Mouse (Mus musculus): ENCODE measurements at regions not wholly inside any gene's neighbourhood (a gene's known extent, or its start where the extent isn't known, plus 50 kb on each side); places are given as distances from the start of the nearest gene placed in this dataset.

DNA sequence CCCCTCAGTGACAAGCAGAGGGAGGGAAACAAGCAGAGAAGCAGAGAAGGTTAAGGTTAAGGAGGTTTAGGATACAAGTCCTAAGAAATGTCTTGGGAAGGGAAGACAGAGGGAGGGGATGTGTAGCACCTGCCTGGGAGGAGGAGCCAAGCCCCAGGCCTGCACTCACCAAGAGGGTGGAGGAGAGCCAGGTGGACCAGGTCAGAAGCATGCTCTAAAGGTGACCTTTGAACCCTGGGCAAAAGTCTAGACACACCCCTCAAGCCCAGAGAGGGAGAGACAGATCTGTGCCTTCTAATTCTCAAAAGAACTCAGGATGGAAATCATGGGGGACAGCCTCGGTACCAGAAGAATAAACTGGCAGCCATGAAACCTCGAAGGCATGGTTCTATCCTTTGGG lies 54.4 kb upstream of the Calm2 start:
- Histone ChIP-seq H3K4me2 (no peak overlapping the region), H3K36me3 (no peaks in the 10 kb centered on the region), H3K9ac (replicated peaks) (no peak overlapping the region), H3K9me3 (no peaks in the 10 kb centered on the region), H3K27ac (no peak overlapping the region), H3K27me3 (0 out of 2 replicates have a peak, but pooled peaks cover 4% of the 10 kb centered on the region), H3K4me3 (replicated peaks) (no peak overlapping the region), H3K4me1 (replicated peaks) (peaks cover 21% of the 10 kb centered on the region)
- no peak for ATAC-seq (ENCODE audit: insufficient number of reproducible peaks, insufficient read depth, low FRiP score, low TSS enrichment, low read depth)
- 23% methylated on average over 2 of the region's 2 CpGs for WGBS

DNA sequence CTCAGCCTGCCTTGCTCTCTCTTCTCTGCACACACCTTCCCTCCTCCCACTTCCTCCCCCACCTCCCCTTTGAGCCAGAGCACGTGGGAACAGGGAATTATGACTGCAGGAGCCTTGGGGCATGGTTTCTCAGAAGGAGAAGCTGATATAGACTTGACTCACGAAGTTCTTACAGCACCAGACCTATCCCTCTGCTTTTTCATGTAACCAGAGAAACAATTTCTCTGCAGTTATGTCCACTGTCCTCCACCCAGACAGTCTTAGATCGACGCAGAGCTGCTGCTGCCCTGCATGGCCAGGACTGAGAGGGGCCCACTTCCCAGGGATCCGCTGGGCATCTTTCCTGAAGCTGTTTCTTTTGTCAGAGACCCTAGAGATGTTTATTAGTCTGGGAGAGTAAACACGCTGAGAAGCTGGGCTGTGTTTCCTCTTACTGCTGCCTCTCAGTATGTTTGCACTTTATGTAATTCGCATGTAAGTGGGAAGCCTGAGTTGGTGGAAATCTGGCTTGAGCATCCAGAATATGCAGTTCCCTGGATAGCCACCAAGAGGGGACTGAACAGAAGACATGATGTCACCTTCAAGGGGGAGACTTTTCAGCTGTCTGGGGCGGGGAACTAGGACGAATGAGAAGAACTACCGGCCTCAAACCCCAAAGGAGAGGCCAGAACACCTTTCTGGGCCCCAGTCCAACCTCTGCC lies 55.1 kb upstream of the Calm2 start:
- Histone ChIP-seq H3K9ac (replicated peaks) (no peak overlapping the region), H3K4me3 (replicated peaks) (no peak overlapping the region), H3K27ac (peak overlapping the region; percentile 62), H3K9me3 (no peaks in the 10 kb centered on the region), H3K4me1 (replicated peaks) (peaks cover 21% of the 10 kb centered on the region), H3K36me3 (no peaks in the 10 kb centered on the region), H3K4me2 (no peak overlapping the region), H3K27me3 (0 out of 2 replicates have a peak, but pooled peaks cover 4% of the 10 kb centered on the region)
- ATAC-seq (ENCODE audit: insufficient number of reproducible peaks, insufficient read depth, low FRiP score, low TSS enrichment, low read depth) = 0 out of 2 replicates have a peak, but pooled peaks have one; percentile 18
- WGBS = 24% methylated on average over 10 of the region's 10 CpGs

DNA sequence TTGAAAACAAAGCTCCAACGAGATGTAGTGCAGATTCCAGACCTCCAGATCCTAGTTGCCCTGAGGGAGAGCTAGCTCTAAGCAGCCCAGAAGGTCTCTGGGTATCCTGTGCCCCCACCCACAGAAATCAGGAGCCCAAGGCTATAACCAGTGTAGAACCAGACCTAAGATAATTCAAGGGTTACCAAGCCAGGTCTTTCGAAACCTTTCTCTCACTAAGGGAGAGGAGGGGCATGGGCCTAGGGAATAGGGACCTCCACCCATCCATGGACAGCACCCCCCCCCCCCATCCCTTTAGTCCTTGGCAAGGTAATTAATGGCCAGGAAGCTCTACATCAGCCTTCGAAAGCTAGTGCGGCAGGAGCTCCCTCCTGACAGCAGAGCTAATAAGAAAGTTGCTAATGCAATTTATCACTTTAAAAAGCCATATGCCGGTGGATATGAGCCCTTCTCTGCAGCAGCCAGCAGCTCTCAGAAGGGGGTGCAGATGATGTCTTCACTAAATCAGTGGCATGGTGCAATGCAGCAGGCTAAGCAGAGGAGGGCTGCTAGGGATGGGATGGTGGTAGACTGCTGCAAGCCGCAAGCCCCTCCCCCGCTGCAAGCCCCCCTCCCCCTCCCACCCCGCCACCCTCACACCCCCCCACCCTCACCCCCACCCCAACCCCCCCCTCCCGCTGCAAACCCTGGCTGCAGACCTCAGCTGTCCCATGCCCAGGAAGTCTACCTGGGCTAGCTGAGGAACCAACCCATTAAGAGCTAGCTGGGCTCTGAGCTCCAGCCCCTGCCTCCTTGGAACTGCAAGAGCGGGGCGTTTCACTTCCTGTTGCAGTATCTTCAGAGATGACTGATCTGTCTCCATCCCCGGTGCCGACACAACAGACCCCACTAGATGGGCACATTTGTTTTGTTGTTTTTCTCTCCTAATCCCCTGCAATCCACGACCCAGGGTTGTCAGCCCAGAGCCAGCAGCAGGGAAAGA lies 55.9 kb upstream of the Calm2 start:
- ATAC-seq (ENCODE audit: insufficient number of reproducible peaks, insufficient read depth, low FRiP score, low TSS enrichment, low read depth) = peak; percentile 57; the same call in 1 of the 2 replicates
- H3K9ac ChIP-seq (replicated peaks) = no peak overlapping the region
- WGBS = 11% methylated on average over 13 of the region's 14 CpGs
- H3K9me3 ChIP-seq = no peaks in the 10 kb centered on the region
- no peak overlapping the region for H3K4me3 ChIP-seq (replicated peaks)
- 0 out of 2 replicates have a peak, but pooled peaks cover 4% of the 10 kb centered on the region for H3K27me3 ChIP-seq
- peak overlapping the region; percentile 31 for H3K4me2 ChIP-seq
- peak overlapping the region; percentile 62; the same call in 1 of the 2 replicates for H3K27ac ChIP-seq
- no peaks in the 10 kb centered on the region for H3K36me3 ChIP-seq
- H3K4me1 ChIP-seq (replicated peaks) = peaks cover 21% of the 10 kb centered on the region

DNA sequence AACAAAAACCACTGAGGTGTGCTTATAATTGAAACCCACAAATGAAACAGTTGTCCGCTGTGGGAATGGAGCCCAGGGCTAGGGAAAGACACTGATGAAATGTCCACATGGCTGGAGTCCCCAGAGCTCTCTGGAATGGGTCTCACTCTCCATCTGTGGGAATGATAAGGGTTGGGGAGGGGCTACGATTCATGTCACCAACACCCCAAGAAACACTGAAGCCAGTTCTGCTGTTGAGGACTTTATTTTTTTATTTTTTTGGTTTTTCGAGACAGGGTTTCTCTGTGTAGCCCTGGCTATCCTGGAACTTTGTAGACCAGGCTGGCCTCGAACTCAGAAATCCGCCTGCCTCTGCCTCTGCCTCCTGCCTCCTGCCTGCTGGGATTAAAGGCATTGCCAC lies 56.8 kb upstream of the Calm2 start:
- Histone ChIP-seq H3K4me3 (replicated peaks) (no peak overlapping the region), H3K9ac (replicated peaks) (no peak overlapping the region), H3K27me3 (0 out of 2 replicates have a peak, but pooled peaks cover 6% of the 10 kb centered on the region), H3K4me1 (replicated peaks) (peaks cover 29% of the 10 kb centered on the region), H3K9me3 (no peaks in the 10 kb centered on the region), H3K27ac (no peak overlapping the region), H3K4me2 (no peak overlapping the region), H3K36me3 (no peaks in the 10 kb centered on the region)
- ATAC-seq (ENCODE audit: insufficient number of reproducible peaks, insufficient read depth, low FRiP score, low TSS enrichment, low read depth) = no peak
- WGBS = 84% methylated on average over 5 of the region's 5 CpGs

DNA sequence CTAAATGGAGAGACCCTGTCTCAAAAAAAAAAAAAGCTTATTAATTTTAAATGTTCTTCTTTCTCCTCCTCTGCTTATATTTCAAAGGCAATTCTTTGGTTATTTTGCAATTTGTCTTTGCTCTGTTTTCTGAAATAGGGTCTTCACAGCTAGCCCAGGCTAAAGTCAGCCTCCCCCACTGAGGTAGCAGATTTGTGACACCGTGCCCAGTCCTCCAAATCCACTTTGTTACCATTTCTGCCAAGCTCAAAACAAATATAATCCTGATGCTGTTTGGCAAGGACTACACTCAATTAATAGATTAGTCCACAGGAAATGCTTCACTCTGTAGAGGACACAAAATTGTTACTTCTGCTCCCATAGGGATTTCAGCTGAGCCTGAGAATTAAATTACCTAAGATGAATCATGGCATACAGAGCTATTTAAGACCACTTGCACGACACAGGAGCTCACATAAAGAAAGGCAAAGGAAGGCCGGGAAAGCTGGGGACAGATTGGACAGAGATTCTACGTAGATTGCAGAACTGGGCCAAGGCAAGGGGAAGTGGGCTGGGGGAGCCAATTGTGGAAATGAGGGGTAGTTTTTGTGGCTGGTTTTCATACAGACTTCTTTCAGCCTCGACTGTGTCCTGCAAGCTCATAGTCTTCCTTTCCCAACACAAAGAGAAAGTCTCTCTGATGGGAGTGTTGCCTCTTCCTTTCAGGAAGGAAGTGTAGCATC lies 58.4 kb upstream of the Calm2 start:
- Histone ChIP-seq H3K27me3 (peaks cover 14% of the 10 kb centered on the region; the same call in 1 of the 2 replicates), H3K4me2 (no peak overlapping the region), H3K27ac (no peak overlapping the region), H3K9me3 (no peaks in the 10 kb centered on the region), H3K9ac (replicated peaks) (no peak overlapping the region), H3K36me3 (no peaks in the 10 kb centered on the region), H3K4me3 (replicated peaks) (no peak overlapping the region), H3K4me1 (replicated peaks) (peaks cover 32% of the 10 kb centered on the region)
- 73% methylated on average over 5 of the region's 5 CpGs for WGBS
- no peak for ATAC-seq (ENCODE audit: insufficient number of reproducible peaks, insufficient read depth, low FRiP score, low TSS enrichment, low read depth)

DNA sequence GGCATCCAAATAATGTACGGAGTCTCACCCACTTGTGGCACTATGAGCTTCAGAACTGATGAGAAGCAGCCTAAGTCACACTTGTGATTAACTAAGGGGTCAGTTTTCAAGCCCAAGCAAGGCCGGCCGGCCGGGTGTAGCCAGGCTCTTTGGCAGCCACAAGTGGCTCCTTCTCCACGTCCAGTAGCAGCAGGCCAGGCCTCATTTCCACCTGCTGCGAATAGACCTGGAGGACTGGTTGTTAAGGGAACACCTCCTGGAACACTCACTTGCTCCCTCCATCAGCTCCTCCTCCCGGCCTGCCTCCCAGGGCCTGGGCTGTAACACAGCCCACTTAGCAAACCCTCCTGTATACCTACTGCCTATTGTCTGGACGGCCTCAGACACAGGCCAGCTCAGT lies 61.1 kb upstream of the Calm2 start:
- Histone ChIP-seq H3K27ac (no peak overlapping the region), H3K4me1 (replicated peaks) (peaks cover 22% of the 10 kb centered on the region), H3K9ac (replicated peaks) (no peak overlapping the region), H3K4me2 (no peak overlapping the region), H3K4me3 (replicated peaks) (no peak overlapping the region), H3K36me3 (no peaks in the 10 kb centered on the region), H3K27me3 (peaks cover 11% of the 10 kb centered on the region; the same call in 1 of the 2 replicates), H3K9me3 (no peaks in the 10 kb centered on the region)
- 41% methylated on average over 8 of the region's 8 CpGs for WGBS
- no peak for ATAC-seq (ENCODE audit: insufficient number of reproducible peaks, insufficient read depth, low FRiP score, low TSS enrichment, low read depth)

DNA sequence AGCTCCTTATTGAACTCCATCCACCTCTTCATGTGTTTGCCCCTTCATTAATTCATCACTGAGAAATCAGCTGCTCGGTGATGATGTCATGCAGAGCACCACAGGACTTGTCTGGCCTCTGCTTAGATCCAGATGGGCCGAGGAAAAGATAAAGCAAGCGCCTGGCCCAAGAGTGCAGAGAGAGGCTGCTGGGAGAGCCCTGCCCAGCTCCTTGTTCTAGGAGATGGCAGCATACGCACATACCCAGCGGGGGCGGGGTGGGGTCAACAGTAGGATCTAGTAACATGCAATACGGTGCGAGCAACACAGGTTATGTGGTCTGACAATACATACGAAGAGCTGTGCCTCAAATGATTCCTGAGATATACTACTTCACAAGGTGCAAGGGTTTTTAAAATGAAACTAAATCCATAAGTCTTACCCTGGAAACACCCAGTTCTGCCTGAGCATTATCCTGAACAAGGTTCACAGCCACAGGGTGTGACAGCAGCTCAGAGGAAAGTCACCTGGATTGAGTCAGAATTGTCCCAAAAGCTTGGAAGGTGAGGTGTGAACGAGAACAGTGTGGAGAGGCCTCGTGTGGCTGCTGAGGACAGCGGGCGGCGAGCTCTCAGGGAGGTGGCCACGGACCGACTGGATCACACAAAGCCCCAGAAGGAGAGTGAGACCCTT lies 62.0 kb upstream of the Calm2 start:
- Histone ChIP-seq H3K4me3 (replicated peaks) (no peak overlapping the region), H3K4me1 (replicated peaks) (peaks cover 17% of the 10 kb centered on the region; the same call in 1 of the 2 replicates), H3K36me3 (no peaks in the 10 kb centered on the region), H3K27me3 (peaks cover 11% of the 10 kb centered on the region; the same call in 1 of the 2 replicates), H3K9ac (replicated peaks) (no peak overlapping the region), H3K4me2 (no peak overlapping the region), H3K9me3 (no peaks in the 10 kb centered on the region), H3K27ac (no peak overlapping the region)
- no peak for ATAC-seq (ENCODE audit: insufficient number of reproducible peaks, insufficient read depth, low FRiP score, low TSS enrichment, low read depth)
- 76% methylated on average over 16 of the region's 16 CpGs for WGBS

DNA sequence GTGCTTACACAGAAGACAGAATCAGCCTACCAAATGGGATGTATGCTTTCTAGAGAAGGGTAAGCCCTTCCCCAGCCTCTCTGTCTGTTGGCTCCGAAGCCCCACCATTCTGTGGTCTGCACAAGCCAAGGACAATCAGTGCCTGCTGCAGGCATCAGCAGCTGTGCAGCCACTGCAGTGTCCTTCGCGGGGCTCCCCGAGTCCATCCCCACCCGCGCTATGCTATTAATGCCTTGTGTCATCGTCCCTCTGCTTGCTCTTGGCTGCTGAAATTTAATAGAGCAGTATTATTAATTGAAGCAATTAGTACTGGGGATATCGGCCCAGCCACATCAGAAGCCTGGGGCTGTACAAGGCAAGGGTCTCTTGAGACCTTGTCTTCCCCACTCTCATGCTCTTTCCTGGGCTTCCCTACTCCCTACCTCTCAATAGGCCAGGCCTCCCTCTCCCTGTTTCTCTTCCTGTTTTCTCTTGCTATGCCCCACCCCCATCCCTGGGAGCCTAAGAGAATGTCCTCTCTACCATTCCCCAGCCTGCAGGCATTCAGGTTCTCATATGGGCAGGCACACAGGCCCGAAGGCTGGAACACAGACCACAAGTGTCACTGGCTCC lies 65.4 kb upstream of the Calm2 start:
- Histone ChIP-seq H3K27ac (no peak overlapping the region), H3K4me2 (no peak overlapping the region), H3K9ac (replicated peaks) (no peak overlapping the region), H3K9me3 (no peaks in the 10 kb centered on the region), H3K4me3 (replicated peaks) (no peak overlapping the region), H3K27me3 (peaks cover 11% of the 10 kb centered on the region; the same call in 1 of the 2 replicates), H3K36me3 (no peaks in the 10 kb centered on the region), H3K4me1 (replicated peaks) (peaks cover 20% of the 10 kb centered on the region; the same call in 1 of the 2 replicates)
- whole genome bisulfite sequencing = 65% methylated on average over 9 of the region's 9 CpGs
- no peak for ATAC-seq (ENCODE audit: insufficient number of reproducible peaks, insufficient read depth, low FRiP score, low TSS enrichment, low read depth)

DNA sequence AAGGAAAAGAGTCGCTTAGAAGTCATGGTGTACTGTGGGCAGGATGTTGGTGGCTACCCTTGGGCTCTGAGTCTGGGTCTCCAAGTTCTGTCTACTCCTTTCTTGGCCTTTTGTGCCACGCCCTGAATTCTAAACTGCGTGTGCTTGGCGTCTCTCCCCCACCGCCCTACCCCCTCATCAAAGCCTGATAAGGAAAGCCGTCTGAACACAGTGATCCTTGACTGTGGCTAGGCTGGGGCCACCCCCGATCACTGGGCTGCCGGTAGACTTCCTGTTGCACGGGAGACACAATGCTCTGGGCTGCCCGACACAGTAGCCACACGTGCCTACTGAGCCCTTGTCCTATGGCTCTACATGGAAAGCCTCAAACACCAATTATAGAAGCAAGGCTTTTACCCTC lies 67.1 kb upstream of the Calm2 start:
- Histone ChIP-seq H3K27ac (no peak overlapping the region), H3K9ac (replicated peaks) (no peak overlapping the region), H3K4me2 (no peak overlapping the region), H3K4me3 (replicated peaks) (no peak overlapping the region), H3K9me3 (no peaks in the 10 kb centered on the region), H3K27me3 (peaks cover 7% of the 10 kb centered on the region; the same call in 1 of the 2 replicates), H3K4me1 (replicated peaks) (peaks cover 12% of the 10 kb centered on the region; the same call in 1 of the 2 replicates), H3K36me3 (no peaks in the 10 kb centered on the region)
- ATAC-seq (ENCODE audit: insufficient number of reproducible peaks, insufficient read depth, low FRiP score, low TSS enrichment, low read depth) = no peak
- WGBS = 42% methylated on average over 11 of the region's 11 CpGs
